9 mouse cellular contexts compared by ENCODE assay signal in the genomic region with DNA sequence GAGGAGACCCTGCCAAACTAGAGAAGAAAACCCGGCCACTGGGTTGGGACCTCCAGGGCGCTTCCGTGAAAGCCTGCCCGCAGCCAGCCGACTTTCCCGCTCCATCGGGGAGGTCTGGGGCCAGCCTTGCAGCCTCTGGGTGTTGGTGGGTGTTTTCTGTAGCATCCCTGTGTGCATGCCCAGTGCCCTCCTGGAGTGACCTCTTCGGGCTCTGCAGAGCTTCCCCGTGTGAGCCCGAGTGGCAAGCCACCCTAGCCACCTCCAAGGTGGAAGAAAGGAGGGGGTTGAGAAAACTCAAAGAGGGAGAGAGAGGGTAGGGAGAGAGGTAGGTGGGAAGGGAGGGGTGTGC. TPM values are rescaled to one million over a fixed set of nuclear protein-coding genes. Genes with fewer than 3 reads are reported as not detected.
DNase-seq lines count a peak whose midpoint lies in the region; ATAC-seq and TF ChIP-seq lines count a peak whose summit lies in the region.
"Had no signal": no experiment of that assay in that cellular context is flagged by ENCODE, and none has a peak within 500 bp of the region (broad histone marks: within the 10 kb centered on the region; RNA-seq: fewer than 3 reads in every experiment).

No protein-coding gene starts in this region.

- no peak for DNase-seq in heart, postnatal 36 days
- peak; percentile 46 for DNase-seq in midbrain, embryonic 10.5 days (ENCODE audit: low spot score)
- no peak for DNase-seq in midbrain, embryonic 14.5 days
- DNase-seq in limb, embryonic 10.5 days (ENCODE audit: low spot score): peak; percentile 53
- no peak for DNase-seq in stomach, postnatal 0 days (ENCODE audit: low spot score)
- DNase-seq in gastrocnemius, postnatal 14 days: no peak
- DNase-seq in spleen, postnatal 36 days (ENCODE audit: low spot score in 2 of 2): no peak

- no peaks in the 10 kb centered on the region for H3K36me3 ChIP-seq in heart, embryonic 11.5 days (ENCODE audit: control insufficient read depth, insufficient read depth, low read length)
- H3K36me3 ChIP-seq in midbrain, embryonic 10.5 days: no peaks in the 10 kb centered on the region
- H3K36me3 ChIP-seq in midbrain, embryonic 14.5 days (ENCODE audit: control insufficient read depth, insufficient read depth, low read length): no peaks in the 10 kb centered on the region
- no peaks in the 10 kb centered on the region for H3K36me3 ChIP-seq in limb, embryonic 10.5 days
- H3K36me3 ChIP-seq in stomach, postnatal 0 days (ENCODE audit: control insufficient read depth, insufficient read depth, low read length): no peaks in the 10 kb centered on the region

- TF ChIP-seq EP300 in stomach, postnatal 0 days (optimal IDR thresholded peaks at IDR 0.05): no peak

- 0% methylated on average over 10 of the region's 10 CpGs for WGBS in heart, embryonic 11.5 days (ENCODE audit: insufficient replicate concordance)
- WGBS in midbrain, embryonic 10.5 days: 0% methylated on average over 10 of the region's 10 CpGs
- WGBS in midbrain, embryonic 14.5 days: under 1% methylated on average over 10 of the region's 10 CpGs
- whole genome bisulfite sequencing in limb, embryonic 10.5 days: 0% methylated on average over 10 of the region's 10 CpGs
- 9% methylated on average over 10 of the region's 10 CpGs for WGBS in stomach, postnatal 0 days

- ATAC-seq in heart, embryonic 11.5 days (replicated peaks; ENCODE audit: insufficient number of reproducible peaks, low FRiP score, low TSS enrichment): no peak
- no peak for ATAC-seq in midbrain, embryonic 14.5 days (ENCODE audit: low FRiP score, low TSS enrichment)
- no peak for ATAC-seq in stomach, postnatal 0 days (ENCODE audit: low FRiP score, low TSS enrichment)

- no peak overlapping the region for H3K27ac ChIP-seq in heart, embryonic 11.5 days (ENCODE audit: low read depth, low read length)
- H3K27ac ChIP-seq in midbrain, embryonic 10.5 days (replicated peaks): no peak overlapping the region
- H3K27ac ChIP-seq in midbrain, embryonic 14.5 days (replicated peaks; ENCODE audit: low read depth, low read length): no peak overlapping the region
- no peak overlapping the region for H3K27ac ChIP-seq in limb, embryonic 10.5 days
- peak overlapping the region; percentile 61 for H3K27ac ChIP-seq in stomach, postnatal 0 days (replicated peaks)

- peaks cover 12% of the 10 kb centered on the region for H3K4me1 ChIP-seq in heart, embryonic 11.5 days (ENCODE audit: control insufficient read depth, insufficient read depth, low read length)
- peaks cover 39% of the 10 kb centered on the region for H3K4me1 ChIP-seq in midbrain, embryonic 10.5 days
- peaks cover 8% of the 10 kb centered on the region; the same call in 1 of the 2 replicates for H3K4me1 ChIP-seq in midbrain, embryonic 14.5 days (ENCODE audit: control insufficient read depth, insufficient read depth, low read length)
- peaks cover 39% of the 10 kb centered on the region for H3K4me1 ChIP-seq in limb, embryonic 10.5 days
- H3K4me1 ChIP-seq in stomach, postnatal 0 days (replicated peaks; ENCODE audit: control insufficient read depth, insufficient read depth): no peaks in the 10 kb centered on the region

- TF ChIP-seq CTCF in stomach, postnatal 0 days (IDR thresholded peaks at IDR 0.05; ENCODE audit: low read depth): no peak

- H3K9me3 ChIP-seq in heart, embryonic 11.5 days (replicated peaks; ENCODE audit: control insufficient read depth, low read length): no peaks in the 10 kb centered on the region
- H3K9me3 ChIP-seq in midbrain, embryonic 10.5 days (replicated peaks): no peaks in the 10 kb centered on the region
- H3K9me3 ChIP-seq in midbrain, embryonic 14.5 days (ENCODE audit: control insufficient read depth, low read length): no peaks in the 10 kb centered on the region
- no peaks in the 10 kb centered on the region for H3K9me3 ChIP-seq in limb, embryonic 10.5 days (replicated peaks)
- H3K9me3 ChIP-seq in stomach, postnatal 0 days (ENCODE audit: control insufficient read depth, low read length): no peaks in the 10 kb centered on the region

- peak overlapping the region; percentile 50 for H3K4me2 ChIP-seq in heart, embryonic 11.5 days
- H3K4me2 ChIP-seq in midbrain, embryonic 14.5 days (ENCODE audit: low read length): no peak overlapping the region
- H3K4me2 ChIP-seq in stomach, postnatal 0 days (replicated peaks; ENCODE audit: low read depth): peak overlapping the region; percentile 69

- no peak overlapping the region for H3K9ac ChIP-seq in heart, embryonic 11.5 days (ENCODE audit: low read depth, low read length)
- no peak overlapping the region for H3K9ac ChIP-seq in midbrain, embryonic 14.5 days (replicated peaks; ENCODE audit: low read length)
- H3K9ac ChIP-seq in stomach, postnatal 0 days (ENCODE audit: low read length): peak overlapping the region; percentile 35; the same call in 1 of the 2 replicates

- H3K27me3 ChIP-seq in heart, embryonic 11.5 days (ENCODE audit: control insufficient read depth, insufficient read depth, low read length): peaks cover 96% of the 10 kb centered on the region
- H3K27me3 ChIP-seq in midbrain, embryonic 10.5 days (ENCODE audit: low read depth, poor library complexity, severe bottlenecking): peaks cover 100% of the 10 kb centered on the region
- H3K27me3 ChIP-seq in midbrain, embryonic 14.5 days (ENCODE audit: control insufficient read depth, insufficient read depth, low read length): peaks cover 98% of the 10 kb centered on the region
- H3K27me3 ChIP-seq in limb, embryonic 10.5 days (ENCODE audit: low read depth, poor library complexity, severe bottlenecking): peaks cover 100% of the 10 kb centered on the region
- H3K27me3 ChIP-seq in stomach, postnatal 0 days (ENCODE audit: control insufficient read depth, insufficient read depth, low read length): peaks cover 10% of the 10 kb centered on the region; the same call in 1 of the 2 replicates

- H3K4me3 ChIP-seq in heart, embryonic 11.5 days (ENCODE audit: low read depth, low read length): peak overlapping the region; percentile 29
- no peak overlapping the region for H3K4me3 ChIP-seq in midbrain, embryonic 10.5 days
- H3K4me3 ChIP-seq in midbrain, embryonic 14.5 days (replicated peaks; ENCODE audit: low read depth, low read length): no peak overlapping the region
- H3K4me3 ChIP-seq in limb, embryonic 10.5 days: peak overlapping the region; percentile 27
- H3K4me3 ChIP-seq in stomach, postnatal 0 days (ENCODE audit: low read depth, low read length): peak overlapping the region; percentile 47

- intact Hi-C loops in heart, postnatal 36 days (cut with DNase I): no loop called here
- intact Hi-C loops in gastrocnemius, postnatal 14 days (cut with DNase I; ENCODE audit: low total_unique reads): loop anchor here (10.0 kb wide), 2 partner anchors 626 to 726 kb away; no protein-coding TSS in a partner anchor

RNA-seq across cellular contexts. Expression of gene Foxf2, which starts 5.1 kb away (rescaled TPM):
- 1.1 and 1.7 TPM in 2 replicates for polyA plus RNA-seq in heart, embryonic 11.5 days (2014; fragmentation: Nextera tagmentation; extraction: Ambion mirVana)
- total RNA-seq in heart, postnatal 36 days (2021): under 1 TPM in 1 of 2 experiments, not detected in 1; 0.19 TPM
- polyA plus RNA-seq in midbrain, embryonic 10.5 days (2016; fragmentation: Nextera tagmentation; extraction: Ambion mirVana): 7.0 and 7.1 TPM in 2 replicates
- 3.3 and 5.3 TPM in 2 replicates for polyA plus RNA-seq in midbrain, embryonic 14.5 days (2014; fragmentation: Nextera tagmentation; extraction: Ambion mirVana)
- polyA plus RNA-seq in limb, embryonic 10.5 days (2016; fragmentation: Nextera tagmentation; extraction: Ambion mirVana): 0.44 and 0.75 TPM in 2 replicates
- polyA plus RNA-seq in stomach, postnatal 0 days (2015; fragmentation: Nextera tagmentation; extraction: Ambion mirVana): 10.0 and 12.5 TPM in 2 replicates
- total RNA-seq in gastrocnemius, postnatal 14 days (2021): under 1 TPM in 1 of 2 experiments, not detected in 1; 0.16 TPM
- polyA plus RNA-seq: testis, adult 2 months had no signal

Comparison
In these comparisons a context has a peak if more than half of its experiments do, and no peak if none do; other contexts are left out.
1. DNase-seq: peak in midbrain, embryonic 10.5 days (single experiment) and limb, embryonic 10.5 days (single experiment); none in heart, postnatal 36 days (0 of 2), midbrain, embryonic 14.5 days (single experiment), stomach, postnatal 0 days (single experiment), gastrocnemius, postnatal 14 days (single experiment) and spleen, postnatal 36 days (0 of 2).
2. H3K4me3 ChIP-seq: peak in heart, embryonic 11.5 days (single experiment), limb, embryonic 10.5 days (single experiment) and stomach, postnatal 0 days (single experiment); none in midbrain, embryonic 10.5 days (single experiment) and midbrain, embryonic 14.5 days (single experiment).